Mouse (Mus musculus) stomach, postnatal 0 days (tissue): ENCODE results near the gene Gm20831.
"Not testable (repeated sequence)": the region's sequence is repeated elsewhere in the genome, so short reads cannot be mapped to it uniquely, and the experiment has no call there.

Experiments
- CTCF ChIP-seq: IDR thresholded peaks from 2 replicates; pipeline ENCODE4 v1.5.1; 2016; ENCODE audit warnings: antibody characterized with exemption, low read depth, mild to moderate bottlenecking, moderate library complexity
- EP300 ChIP-seq: optimal IDR thresholded peaks from 2 replicates; pipeline ENCODE3; 2016; ENCODE audit warnings: antibody characterized with exemption

GRCm38 (mm10) chrY:17874441-17874840 is at the start of gene Gm20831, which contains the start of gene Gm20772:
- not testable (repeated sequence) for TF ChIP-seq CTCF, EP300
